Mouse (Mus musculus): ENCODE data around the gene Dcp1b. TPM values are rescaled to one million over a fixed set of nuclear protein-coding genes. Genes with fewer than 3 reads are reported as not detected.

The Dcp1b gene
- polyA plus RNA-seq, 1 experiment from 2014 or later = 8.5 TPM

DNA sequence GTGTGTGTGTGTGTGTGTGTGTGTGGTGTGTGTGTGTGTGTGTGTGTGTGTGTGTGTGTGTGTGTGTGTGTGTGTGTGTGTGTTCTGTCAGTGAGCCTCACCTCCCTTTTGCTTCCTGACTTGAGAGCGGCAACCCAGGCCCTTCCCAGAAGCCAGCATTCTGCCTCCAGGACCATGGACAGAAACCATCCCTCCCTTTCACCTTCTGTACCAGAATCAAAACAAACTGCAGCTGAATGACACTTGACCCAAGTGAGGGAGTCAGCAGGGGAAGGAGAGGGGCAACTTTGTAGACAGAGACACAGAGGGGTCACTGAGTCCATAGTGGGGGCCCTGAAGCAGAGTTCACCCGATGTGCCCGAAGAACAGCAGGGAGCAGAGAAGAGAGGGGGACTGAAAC is 58.0 kb downstream of the Dcp1b start:
- DNase-seq (ENCODE audit: low read depth, low spot score) (no peak), ATAC-seq (no peak)
- no peaks in the 10 kb centered on the region for H3K27me3 ChIP-seq
- in situ Hi-C loops (cut with MboI; ENCODE audit: low pct_unique_long_range_greater_than_20kb) = no loop called here
- ChIA-PET POLR2A (no interaction called here), CTCF (no interaction called here)
- TF ChIP-seq CTCF (IDR thresholded peaks at IDR 0.05) = no peak

DNA sequence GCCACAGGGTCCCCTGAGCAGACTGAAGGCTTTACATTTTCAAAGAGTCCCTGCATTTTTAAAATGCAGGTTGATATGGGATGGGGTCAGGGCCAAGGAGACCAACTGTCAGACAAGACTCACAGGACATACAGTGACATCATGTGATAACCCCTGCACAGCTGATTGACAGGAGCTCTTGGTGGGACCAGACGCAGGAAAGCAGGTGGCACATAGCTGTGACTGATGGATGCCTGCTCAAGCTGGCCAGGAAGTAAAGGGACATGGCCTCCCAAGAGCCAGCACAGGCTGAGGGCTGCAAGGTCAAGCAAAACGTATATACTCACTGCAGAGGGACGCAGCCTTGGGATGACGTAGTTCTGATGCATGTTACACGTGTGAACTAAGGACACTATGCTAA is 60.4 kb downstream of the Dcp1b start:
- no peak for TF ChIP-seq CTCF (IDR thresholded peaks at IDR 0.05)
- ChIA-PET CTCF (no interaction called here), POLR2A (no interaction called here)
- no peaks in the 10 kb centered on the region for H3K27me3 ChIP-seq
- in situ Hi-C loops (cut with MboI; ENCODE audit: low pct_unique_long_range_greater_than_20kb) = no loop called here
- ATAC-seq = no peak
- DNase-seq (ENCODE audit: low read depth, low spot score) = no peak

DNA sequence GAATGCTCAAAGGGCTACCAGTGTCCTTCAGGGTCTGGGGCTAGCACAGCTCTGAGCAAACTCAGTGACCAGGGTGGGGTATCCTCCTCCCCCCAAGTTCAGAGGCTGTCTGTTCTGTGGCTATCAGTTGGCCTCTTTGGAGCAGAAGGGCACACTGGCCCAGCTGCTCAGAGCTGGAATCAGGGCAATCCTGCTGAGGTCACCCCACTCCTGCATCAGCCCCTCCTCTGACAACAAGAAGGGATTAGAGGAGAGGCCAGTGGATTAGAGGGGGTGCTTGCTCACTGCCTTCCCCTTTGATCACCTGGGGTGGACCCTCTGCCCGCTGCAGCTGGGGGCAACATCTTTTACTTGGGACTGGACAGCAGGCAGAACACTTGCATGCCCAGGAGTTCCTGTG is 61.2 kb downstream of the Dcp1b start, which contains the start of gene Cacna2d4:
Gene Cacna2d4 (plus strand): TSS at position 286 of the 400 bp plus-strand sequence.
- no peak for DNase-seq (ENCODE audit: low read depth, low spot score)
- POLR2A ChIA-PET = no interaction called here
- TF ChIP-seq CTCF (IDR thresholded peaks at IDR 0.05) = no peak
- in situ Hi-C loops (cut with MboI; ENCODE audit: low pct_unique_long_range_greater_than_20kb) = no loop called here
- no peaks in the 10 kb centered on the region for H3K27me3 ChIP-seq
- no peak for ATAC-seq
- CTCF ChIA-PET = no interaction called here

DNA sequence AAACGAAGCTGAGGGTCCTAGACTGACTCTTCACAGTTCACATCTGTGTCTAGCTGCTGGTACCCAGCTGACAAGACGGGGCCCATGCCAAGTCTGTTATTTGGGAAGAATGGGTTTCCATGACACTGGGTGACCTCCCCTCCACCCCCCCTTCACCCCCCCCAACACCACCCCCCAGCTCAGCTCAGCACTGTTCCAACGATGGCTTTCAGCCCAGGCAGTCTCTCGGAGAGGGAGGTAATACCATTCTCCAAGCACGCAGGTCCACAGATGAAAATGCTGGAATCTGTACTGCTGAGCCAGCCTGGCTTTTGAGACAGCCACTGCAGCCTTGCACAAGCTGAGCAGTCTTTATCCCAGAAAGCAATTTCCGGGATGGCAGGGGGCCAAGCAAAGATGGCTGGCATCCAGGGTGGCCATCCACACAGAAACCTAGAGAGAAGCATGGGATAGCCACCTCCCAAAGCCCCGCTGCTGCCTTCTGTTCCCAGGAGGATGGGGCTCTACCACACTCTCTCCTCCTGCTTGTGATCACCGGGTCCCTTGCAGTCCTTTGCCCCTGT is 62.5 kb downstream of the Dcp1b start:
- in situ Hi-C loops (cut with MboI; ENCODE audit: low pct_unique_long_range_greater_than_20kb) = no loop called here
- DNase-seq (ENCODE audit: low read depth, low spot score) = no peak
- ATAC-seq = peak; percentile 31
- TF ChIP-seq CTCF (IDR thresholded peaks at IDR 0.05) = no peak
- CTCF ChIA-PET = no interaction called here
- POLR2A ChIA-PET = no interaction called here
- H3K27me3 ChIP-seq = no peaks in the 10 kb centered on the region

DNA sequence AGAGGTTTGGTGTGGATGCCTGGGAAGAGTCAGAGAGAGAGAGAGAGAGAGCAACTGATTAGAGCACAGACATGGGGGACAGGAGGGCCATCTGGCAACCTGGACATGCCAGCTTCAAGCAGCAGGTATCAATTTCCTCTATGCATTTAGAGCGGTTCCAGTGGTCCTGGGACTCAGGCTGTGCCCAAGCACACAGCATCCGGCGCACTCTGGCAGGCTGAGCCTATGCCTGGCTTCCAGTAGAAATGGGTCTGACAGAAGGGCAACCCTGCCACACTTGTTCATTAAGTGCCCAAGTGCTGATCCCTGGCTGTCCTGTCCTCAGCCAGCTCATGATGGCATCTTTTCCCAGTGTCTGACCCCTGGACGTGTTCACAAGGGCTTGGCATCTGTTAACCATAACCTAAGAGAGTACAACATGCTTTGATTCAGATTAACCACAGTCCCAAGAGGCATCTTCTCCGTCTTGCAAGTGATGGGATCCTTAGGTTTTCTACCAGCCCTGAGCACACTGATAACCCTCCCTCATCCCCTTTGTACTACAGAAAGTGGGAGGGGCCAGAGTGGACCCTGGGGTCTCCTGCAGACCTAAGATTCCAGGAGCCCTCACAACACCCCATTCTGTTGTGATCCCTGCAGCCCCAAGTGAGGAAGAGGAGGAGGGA is 64.4 kb downstream of the Dcp1b start:
- TF ChIP-seq CTCF (IDR thresholded peaks at IDR 0.05) = no peak
- CTCF ChIA-PET = no interaction called here
- ATAC-seq (no peak), DNase-seq (ENCODE audit: low read depth, low spot score) (no peak)
- POLR2A ChIA-PET = no interaction called here
- H3K27me3 ChIP-seq = no peaks in the 10 kb centered on the region
- in situ Hi-C loops (cut with MboI; ENCODE audit: low pct_unique_long_range_greater_than_20kb) = no loop called here

DNA sequence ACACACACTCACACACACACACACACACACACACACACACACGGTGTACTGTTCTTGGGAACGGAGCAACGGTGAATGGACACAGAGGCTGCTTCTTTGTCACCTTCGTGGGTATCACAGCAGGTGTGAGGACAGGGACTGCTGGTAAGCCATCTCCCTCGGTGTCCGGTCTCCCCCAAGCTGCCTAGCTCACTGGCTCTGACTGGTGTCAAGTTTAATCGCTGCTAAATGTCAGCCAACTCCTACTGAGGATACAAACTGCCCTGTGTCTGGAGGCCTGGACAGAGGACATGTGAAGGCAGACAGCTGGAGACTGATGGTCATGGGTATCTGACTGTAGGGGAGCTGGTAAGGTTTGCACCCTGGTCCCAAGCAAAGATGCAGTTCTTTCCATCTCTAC is 65.2 kb downstream of the Dcp1b start:
- DNase-seq (ENCODE audit: low read depth, low spot score) = no peak
- no peaks in the 10 kb centered on the region for H3K27me3 ChIP-seq

DNA sequence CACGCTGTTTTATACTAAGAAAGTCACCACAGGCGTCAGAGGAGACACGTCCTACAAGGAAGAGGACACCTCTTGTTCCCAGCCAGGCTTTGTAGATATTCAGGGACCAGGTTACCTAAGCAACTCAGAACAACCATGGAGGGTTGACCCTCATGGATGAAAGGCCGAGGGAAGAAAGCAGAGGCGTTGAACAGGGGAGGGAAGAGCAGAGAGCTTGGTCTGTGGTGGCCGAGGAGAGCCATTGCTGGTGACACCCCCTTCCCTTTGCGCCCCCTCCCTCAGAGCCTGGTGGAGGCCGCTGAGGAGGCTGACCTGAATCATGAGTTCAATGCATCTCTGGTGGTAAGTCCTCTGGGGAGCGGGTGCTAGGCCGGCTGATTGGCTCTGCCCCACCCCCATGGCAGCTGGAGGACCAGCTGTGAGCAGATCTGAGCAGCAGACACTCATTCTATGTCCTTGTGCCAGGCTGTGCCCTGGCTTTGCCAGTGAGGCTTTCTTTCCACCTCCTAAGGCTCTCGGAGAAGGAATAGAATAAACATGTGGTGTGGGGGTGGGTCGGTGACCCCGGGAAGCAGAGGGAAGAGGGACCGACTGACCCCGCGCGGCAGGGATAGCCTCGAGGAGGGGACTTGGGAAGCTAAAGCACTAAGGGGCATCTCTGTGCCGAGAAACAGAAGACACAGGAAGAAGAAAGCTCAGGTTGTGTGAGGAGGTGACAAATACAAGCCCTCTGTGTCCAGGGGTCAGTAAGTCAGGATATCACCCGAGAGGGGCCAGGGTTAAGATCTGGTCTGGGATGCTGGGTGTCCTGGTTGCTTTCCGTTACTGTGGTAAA is 66.0 kb downstream of the Dcp1b start:
- in situ Hi-C loops (cut with MboI; ENCODE audit: low pct_unique_long_range_greater_than_20kb) = no loop called here
- DNase-seq (ENCODE audit: low read depth, low spot score) (no peak), ATAC-seq (no peak)
- H3K27me3 ChIP-seq = no peaks in the 10 kb centered on the region
- ChIA-PET CTCF (no interaction called here), POLR2A (no interaction called here)
- TF ChIP-seq CTCF (IDR thresholded peaks at IDR 0.05) = no peak

More for the DNA sequence above, 65.2 kb downstream of the Dcp1b start:
- ATAC-seq = no peak
- TF ChIP-seq CTCF (IDR thresholded peaks at IDR 0.05) = no peak
- POLR2A ChIA-PET = no interaction called here
- CTCF ChIA-PET = no interaction called here
- in situ Hi-C loops (cut with MboI; ENCODE audit: low pct_unique_long_range_greater_than_20kb) = no loop called here

DNA sequence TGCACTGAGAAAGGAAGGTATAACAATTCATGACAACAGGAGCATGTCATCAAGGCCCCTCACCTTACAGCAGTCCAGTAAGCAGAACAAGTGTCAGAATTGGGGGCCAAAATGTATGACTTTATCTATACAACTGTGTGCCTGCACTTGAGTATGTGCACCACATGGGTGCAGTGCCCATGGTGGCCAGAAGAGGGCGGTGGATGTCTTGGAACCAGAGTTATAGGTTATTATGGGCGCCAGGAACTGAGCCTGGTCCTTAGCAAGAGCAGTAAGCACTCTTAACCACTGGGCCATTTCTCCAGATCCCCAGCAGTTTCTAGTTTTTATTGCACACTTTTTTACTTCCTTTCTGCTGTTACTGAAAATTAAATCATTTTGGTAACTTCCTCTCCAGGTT is 71.0 kb downstream of the Dcp1b start:
- ChIA-PET POLR2A (no interaction called here), CTCF (no interaction called here)
- in situ Hi-C loops (cut with MboI; ENCODE audit: low pct_unique_long_range_greater_than_20kb) = no loop called here
- DNase-seq (ENCODE audit: low read depth, low spot score) (no peak), ATAC-seq (no peak)
- no peak for TF ChIP-seq CTCF (IDR thresholded peaks at IDR 0.05)
- H3K27me3 ChIP-seq = no peaks in the 10 kb centered on the region

DNA sequence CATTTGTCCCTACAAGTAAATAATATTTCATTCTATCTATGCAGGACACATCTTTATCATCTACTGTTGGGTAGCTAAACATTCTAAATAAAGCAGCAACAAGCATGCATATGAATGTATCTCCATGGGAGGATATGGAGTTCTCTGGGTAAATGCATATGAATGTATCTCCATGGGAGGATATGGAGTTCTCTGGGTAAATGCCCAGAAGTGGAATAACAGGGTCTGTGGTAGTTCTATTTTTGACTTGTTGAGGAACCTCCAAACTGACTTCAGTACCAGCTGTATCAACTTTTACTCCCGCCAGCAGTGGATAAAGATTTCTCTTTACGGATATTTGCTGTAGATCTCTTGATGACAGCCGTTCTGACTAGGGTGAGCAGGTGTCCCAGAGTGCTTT is 73.5 kb downstream of the Dcp1b start:
- ChIA-PET CTCF (no interaction called here), POLR2A (no interaction called here)
- DNase-seq (ENCODE audit: low read depth, low spot score) = no peak
- no peak for ATAC-seq
- in situ Hi-C loops (cut with MboI; ENCODE audit: low pct_unique_long_range_greater_than_20kb) = no loop called here
- no peaks in the 10 kb centered on the region for H3K27me3 ChIP-seq
- no peak for TF ChIP-seq CTCF (IDR thresholded peaks at IDR 0.05)

DNA sequence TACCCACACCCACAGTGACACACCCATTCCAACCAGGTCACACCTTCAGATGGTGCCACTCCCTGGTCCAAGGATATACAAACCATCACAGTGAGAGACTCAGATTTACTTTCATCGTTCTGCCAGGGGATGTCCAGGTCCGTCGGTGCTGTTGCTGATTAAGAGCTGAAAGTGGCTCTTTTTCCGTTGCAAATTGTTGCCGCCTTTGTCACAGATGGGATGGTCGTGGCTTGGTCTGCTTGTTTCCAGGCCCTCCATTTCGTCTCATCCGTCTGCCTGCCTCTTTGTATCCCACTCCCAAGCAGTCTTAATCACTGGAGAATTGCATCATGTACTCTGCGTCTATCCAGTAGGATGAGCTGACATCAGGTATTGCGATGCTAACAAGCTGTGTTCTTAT is 74.7 kb downstream of the Dcp1b start:
- ChIA-PET CTCF (no interaction called here), POLR2A (no interaction called here)
- no peak for ATAC-seq
- DNase-seq (ENCODE audit: low read depth, low spot score) = no peak
- in situ Hi-C loops (cut with MboI; ENCODE audit: low pct_unique_long_range_greater_than_20kb) = no loop called here
- TF ChIP-seq CTCF (IDR thresholded peaks at IDR 0.05) = no peak
- no peaks in the 10 kb centered on the region for H3K27me3 ChIP-seq

DNA sequence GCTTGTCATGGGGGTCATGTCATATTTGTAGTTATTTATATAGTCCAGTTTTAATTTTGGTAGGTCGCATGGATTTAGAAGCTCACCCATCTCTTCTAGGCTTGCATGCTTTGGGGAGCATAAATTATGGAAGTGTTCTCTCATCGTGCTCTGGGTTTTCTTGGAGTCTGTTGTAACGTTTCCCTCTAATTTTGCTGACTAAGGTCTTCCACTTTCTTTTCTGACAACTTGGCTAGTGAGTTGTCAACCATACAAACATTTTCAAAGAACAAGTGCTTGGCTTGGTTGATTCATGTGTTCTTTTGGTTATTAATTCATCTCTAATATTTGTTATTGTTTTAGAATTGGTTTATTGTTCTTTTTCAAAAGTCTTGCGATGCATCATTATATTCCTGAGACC is 76.7 kb downstream of the Dcp1b start:
- ATAC-seq (no peak), DNase-seq (ENCODE audit: low read depth, low spot score) (no peak)
- TF ChIP-seq CTCF (IDR thresholded peaks at IDR 0.05) = no peak
- ChIA-PET CTCF (no interaction called here), POLR2A (no interaction called here)
- no peaks in the 10 kb centered on the region for H3K27me3 ChIP-seq
- in situ Hi-C loops (cut with MboI; ENCODE audit: low pct_unique_long_range_greater_than_20kb) = no loop called here

Other genes with a start within 250 kb of the Dcp1b start
- 2.1 TPM for gene Cacna1c, start 21.2 kb downstream of the Dcp1b start, polyA plus RNA-seq (2021)
- gene Cacna2d4, start 61.3 kb downstream of the Dcp1b start, polyA plus RNA-seq (2021) = 0.05 TPM
- gene Lrtm2, start 155.5 kb downstream of the Dcp1b start, polyA plus RNA-seq (2021) = 1.1 TPM
- gene Adipor2, start 242.5 kb downstream of the Dcp1b start, polyA plus RNA-seq (2021) = 50.0 TPM

All from Patski (cell line).